Mouse (Mus musculus): Measurements from ENCODE around the gene Glipr2. TPM values are rescaled to one million over a fixed set of nuclear protein-coding genes. Genes with fewer than 3 reads are reported as not detected.

Gene Glipr2
- polyA plus RNA-seq, 1 experiment = 13.7 TPM

DNA sequence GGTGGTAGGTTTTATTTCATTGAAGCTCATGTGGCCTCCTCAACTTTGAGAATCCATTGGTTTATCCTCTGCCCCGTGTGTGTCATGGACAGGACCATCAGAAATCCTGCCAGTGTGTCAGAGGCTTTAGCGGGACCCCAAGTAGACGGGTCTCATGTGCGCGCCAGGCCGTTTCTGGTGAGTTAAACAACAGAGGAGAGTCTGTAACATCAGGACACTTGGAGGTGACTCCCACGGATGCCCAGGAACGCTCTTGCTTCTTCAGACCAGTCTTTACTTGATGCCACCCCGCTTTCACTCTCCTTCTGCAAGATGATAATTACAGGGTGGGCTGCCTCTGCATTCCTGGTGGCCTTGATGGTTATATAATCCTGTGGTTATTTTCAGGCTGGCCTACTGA is 66.5 kb downstream of the Glipr2 start:
- Histone ChIP-seq H3K4me3 (ENCODE audit: extremely low read depth, insufficient read depth, insufficient read length) (no peak overlapping the region), H3K4me1 (ENCODE audit: control insufficient read depth, insufficient read depth, insufficient read length) (peaks cover 7% of the 10 kb centered on the region; the same call in 1 of the 2 replicates), H3K27me3 (ENCODE audit: control insufficient read depth, insufficient read depth, low read length) (no peaks in the 10 kb centered on the region), H3K27ac (ENCODE audit: insufficient read depth, low read length) (no peak overlapping the region; the same call in 1 of the 2 replicates), H3K36me3 (ENCODE audit: control insufficient read depth, insufficient read depth, low read length) (peaks cover 59% of the 10 kb centered on the region)
- TF ChIP-seq POLR2A (IDR thresholded peaks at IDR 0.05; ENCODE audit: low read depth, low read length) (no peak), CTCF (IDR thresholded peaks at IDR 0.05; ENCODE audit: extremely low read depth, insufficient read depth, insufficient read length, insufficient replicate concordance) (no peak)
- 98% methylated on average over 9 of the region's 9 CpGs for WGBS
- no peak for DNase-seq (ENCODE audit: low read depth in 1 of 2, low spot score in 2 of 2)

DNA sequence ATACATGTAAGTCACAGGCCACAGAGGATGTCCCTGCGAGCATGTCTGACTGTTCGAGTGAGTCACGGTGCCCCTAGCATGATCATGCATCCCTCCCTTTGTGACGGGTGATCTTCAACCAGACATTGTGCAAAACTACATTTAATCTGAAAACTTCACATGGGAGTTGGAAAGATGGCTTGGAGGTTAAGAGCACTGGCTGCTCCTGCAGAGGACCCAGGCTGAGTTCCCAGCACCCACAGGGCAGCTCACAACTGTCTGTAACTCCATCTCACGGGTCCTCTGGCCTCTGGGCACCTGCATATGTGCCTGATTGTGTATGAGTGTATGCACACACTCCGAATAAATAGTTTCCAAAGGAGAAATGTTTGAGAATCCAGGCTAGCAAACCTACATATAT is 67.0 kb downstream of the Glipr2 start:
- H3K27ac ChIP-seq (ENCODE audit: insufficient read depth, low read length) = no peak overlapping the region
- H3K36me3 ChIP-seq (ENCODE audit: control insufficient read depth, insufficient read depth, low read length) = peaks cover 59% of the 10 kb centered on the region
- 94% methylated on average over 6 of the region's 6 CpGs for WGBS
- no peak for DNase-seq (ENCODE audit: low read depth in 1 of 2, low spot score in 2 of 2)
- H3K4me3 ChIP-seq (ENCODE audit: extremely low read depth, insufficient read depth, insufficient read length) = no peak overlapping the region
- peaks cover 7% of the 10 kb centered on the region; the same call in 1 of the 2 replicates for H3K4me1 ChIP-seq (ENCODE audit: control insufficient read depth, insufficient read depth, insufficient read length)
- H3K27me3 ChIP-seq (ENCODE audit: control insufficient read depth, insufficient read depth, low read length) = no peaks in the 10 kb centered on the region
- TF ChIP-seq POLR2A (IDR thresholded peaks at IDR 0.05; ENCODE audit: low read depth, low read length) (no peak), CTCF (IDR thresholded peaks at IDR 0.05; ENCODE audit: extremely low read depth, insufficient read depth, insufficient read length, insufficient replicate concordance) (no peak)

- DNase-seq (ENCODE audit: low read depth in 1 of 2, low spot score in 2 of 2) = no peak
- Histone ChIP-seq H3K27ac (ENCODE audit: insufficient read depth, low read length) (no peak overlapping the region), H3K4me1 (ENCODE audit: control insufficient read depth, insufficient read depth, insufficient read length) (peaks cover 7% of the 10 kb centered on the region; the same call in 1 of the 2 replicates), H3K36me3 (ENCODE audit: control insufficient read depth, insufficient read depth, low read length) (peaks cover 64% of the 10 kb centered on the region), H3K27me3 (ENCODE audit: control insufficient read depth, insufficient read depth, low read length) (no peaks in the 10 kb centered on the region), H3K4me3 (ENCODE audit: extremely low read depth, insufficient read depth, insufficient read length) (no peak overlapping the region)
- WGBS = 94% methylated on average over 6 of the region's 6 CpGs
- no peak for TF ChIP-seq POLR2A (IDR thresholded peaks at IDR 0.05; ENCODE audit: low read depth, low read length)
- TF ChIP-seq CTCF (IDR thresholded peaks at IDR 0.05; ENCODE audit: extremely low read depth, insufficient read depth, insufficient read length, insufficient replicate concordance) = no peak
Observed at GRCm38 (mm10) chr4:44025570-44025969, 68.4 kb downstream of the Glipr2 start.

Other genes starting within 250 kb of the Glipr2 start
- gene Olfr71, start 247.1 kb upstream of the Glipr2 start, polyA plus RNA-seq (2012; rRNA removed) = not detected in 2 replicates
- gene Hrct1, start 230.2 kb upstream of the Glipr2 start, polyA plus RNA-seq (2012; rRNA removed) = 0.69 and 0.79 TPM in 2 replicates
- 0.12 and 0.15 TPM in 2 replicates for gene Spaar, start 227.4 kb upstream of the Glipr2 start, polyA plus RNA-seq (2012; rRNA removed)
- gene Olfr159, start 186.4 kb upstream of the Glipr2 start, polyA plus RNA-seq (2012; rRNA removed) = not detected in 2 replicates
- not detected in 2 replicates for gene Olfr156, start 133.5 kb upstream of the Glipr2 start, polyA plus RNA-seq (2012; rRNA removed)
- not detected in 2 replicates for gene Olfr157, start 117.2 kb upstream of the Glipr2 start, polyA plus RNA-seq (2012; rRNA removed)
- not detected in 2 replicates for gene Olfr155, start 105.8 kb upstream of the Glipr2 start, polyA plus RNA-seq (2012; rRNA removed)
- gene Reck, start 81.9 kb upstream of the Glipr2 start, polyA plus RNA-seq (2012; rRNA removed) = 5.2 and 7.2 TPM in 2 replicates
- 0.04 and 0.12 TPM in 2 replicates for gene Ccin, start 26.1 kb downstream of the Glipr2 start, polyA plus RNA-seq (2012; rRNA removed)
- gene Clta, start 47.1 kb downstream of the Glipr2 start, polyA plus RNA-seq (2012; rRNA removed) = 183 and 235 TPM in 2 replicates
- 21.8 and 25.1 TPM in 2 replicates for gene Gne, start 126.8 kb downstream of the Glipr2 start, polyA plus RNA-seq (2012; rRNA removed)